Mouse (Mus musculus): ENCODE results near the gene Prr12.

- no peak for TF ChIP-seq CTCF (IDR thresholded peaks at IDR 0.05; ENCODE audit: low read depth, low read length)
- no peak for TF ChIP-seq GATA1 (IDR thresholded peaks at IDR 0.05; ENCODE audit: borderline replicate concordance, low read length)
- TF ChIP-seq GATA2 (IDR thresholded peaks at IDR 0.05; ENCODE audit: borderline replicate concordance, low read depth, low read length): no peak
Observed at GRCm38 (mm10) chr7:45012824-45013223, 39.9 kb downstream of the Prr12 start.
